Mouse (Mus musculus) erythroblast, embryonic 14.5 days (primary cell): ENCODE data around the gene Adamtsl5.

Experiments used
- GATA1 ChIP-seq: IDR thresholded peaks from 2 replicates; pipeline ENCODE4 v1.6.1; 2012; ENCODE audit warnings: low read length, inconsistent platforms, mixed read lengths
- TAL1 ChIP-seq: IDR thresholded peaks from 3 replicates; pipeline ENCODE4 v1.6.1; 2012; ENCODE audit warnings: low read length, inconsistent platforms, mixed read lengths

DNA sequence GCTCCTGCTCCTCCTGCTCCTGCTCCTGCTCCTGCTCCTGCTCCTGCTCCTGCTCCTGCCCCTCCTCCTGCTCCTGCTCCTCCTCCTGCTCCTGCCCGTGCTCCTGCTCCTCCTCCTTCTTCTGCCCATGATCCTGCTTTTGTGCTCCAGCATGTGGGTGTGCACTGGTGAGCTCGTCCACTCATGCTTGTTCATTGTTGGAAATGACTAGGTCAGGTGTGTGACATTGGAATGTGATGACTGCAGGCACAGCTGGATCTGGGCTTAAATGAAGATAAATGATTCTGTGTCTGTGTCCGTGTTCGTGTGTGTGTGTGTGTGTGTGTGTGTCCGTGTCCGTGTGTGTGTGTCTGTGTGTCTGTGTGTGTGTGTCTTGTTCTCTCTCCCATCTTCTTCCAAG, 20.2 kb upstream of the Adamtsl5 start:
- TF ChIP-seq GATA1: no peak
- TF ChIP-seq TAL1: no peak
